Mouse (Mus musculus) midbrain, embryonic 10.5 days (tissue): ENCODE measurements around the gene Ddrgk1. TPM values are rescaled to one million over a fixed set of nuclear protein-coding genes. Genes with fewer than 3 reads are reported as not detected.
"Not testable (repeated sequence)": the region's sequence is repeated elsewhere in the genome, so short reads cannot be mapped to it uniquely, and the experiment has no call there.

Experiments
- DNase-seq: peaks from one replicate; pipeline ENCODE4 v3.0.0-alpha.2; 2017; ENCODE audit warnings: low spot score
- H3K27ac ChIP-seq: fragments of 300-500 bp; sonication (generic); replicated peaks from 2 replicates; pipeline ENCODE4 v1.5.1; 2016; ENCODE audit warnings: mild to moderate bottlenecking
- H3K27me3 ChIP-seq: fragments of 300-500 bp; sonication (generic); 2 replicates; pipeline ENCODE4 v1.6.1; 2016; ENCODE audit warnings: low read depth, mild to moderate bottlenecking; ENCODE audit not compliant: poor library complexity, severe bottlenecking
- H3K36me3 ChIP-seq: fragments of 300-500 bp; sonication (generic); 2 replicates; pipeline ENCODE4 v1.6.1; 2016; ENCODE audit warnings: mild to moderate bottlenecking, moderate library complexity
- H3K4me1 ChIP-seq: fragments of 300-500 bp; sonication (generic); 2 replicates; pipeline ENCODE4 v1.6.1; 2016
- H3K4me3 ChIP-seq: fragments of 300-500 bp; sonication (generic); 2 replicates; pipeline ENCODE4 v1.5.1; 2016; ENCODE audit warnings: mild to moderate bottlenecking, moderate library complexity
- H3K9me3 ChIP-seq: fragments of 300-500 bp; sonication (generic); replicated peaks from 2 replicates; pipeline ENCODE4 v1.6.1; 2016; ENCODE audit warnings: mild to moderate bottlenecking
- WGBS: fragments of 180-500 bp; shearing (Covaris S2); methylation state at CpG from one replicate; pipeline ENCODE4 v1.1.7; 2016; 5-methylcytosine and 5-hydroxymethylcytosine counted together
- polyA plus RNA-seq: library from polyadenylated mRNA; unstranded; fragments of >200 nt; fragmentation: Nextera tagmentation; extraction: Ambion mirVana; gene quantifications from 2 replicates; pipeline ENCODE4 v1.2.1, GENCODE M21; 2016

Ddrgk1 gene
- polyA plus RNA-seq, 1 experiment from 2014 or later, result 40.6 TPM

DNA sequence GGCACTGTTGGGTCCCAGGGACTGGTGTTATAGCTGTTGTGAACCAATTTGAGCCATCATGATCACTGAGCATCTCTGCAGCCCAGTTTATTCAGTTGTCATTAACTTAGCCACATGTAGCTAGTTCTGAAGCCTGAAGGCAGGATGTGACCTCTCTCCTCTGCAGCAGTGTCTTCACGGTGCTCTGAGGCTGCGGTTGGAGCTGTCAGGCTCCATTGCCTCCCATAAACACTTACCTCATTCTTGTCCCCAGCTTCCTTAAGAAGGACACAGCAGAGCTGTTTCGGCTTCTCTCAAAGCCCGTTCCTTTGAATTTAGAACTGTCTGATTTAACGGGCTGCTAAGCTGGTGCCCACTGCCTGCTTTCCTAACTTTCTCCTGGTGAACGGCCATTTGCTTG lies 15.4 kb upstream of the Ddrgk1 start:
- Histone ChIP-seq H3K27me3 (no peaks in the 10 kb centered on the region), H3K4me1 (no peaks in the 10 kb centered on the region), H3K9me3 (no peaks in the 10 kb centered on the region), H3K4me3 (no peak overlapping the region), H3K36me3 (peaks cover 100% of the 10 kb centered on the region), H3K27ac (no peak overlapping the region)
- 92% methylated on average over 6 of the region's 6 CpGs for WGBS
- no peak for DNase-seq

- Histone ChIP-seq H3K36me3 (peaks cover 100% of the 10 kb centered on the region), H3K27me3 (no peaks in the 10 kb centered on the region), H3K4me3 (no peak overlapping the region), H3K9me3 (no peaks in the 10 kb centered on the region), H3K27ac (no peak overlapping the region), H3K4me1 (no peaks in the 10 kb centered on the region)
- DNase-seq, result no peak
- WGBS, result 94% methylated on average over 12 of the region's 12 CpGs
These were observed 14.7 kb upstream of the Ddrgk1 start for GRCm38 (mm10) chr2:130679154-130679553.

DNA sequence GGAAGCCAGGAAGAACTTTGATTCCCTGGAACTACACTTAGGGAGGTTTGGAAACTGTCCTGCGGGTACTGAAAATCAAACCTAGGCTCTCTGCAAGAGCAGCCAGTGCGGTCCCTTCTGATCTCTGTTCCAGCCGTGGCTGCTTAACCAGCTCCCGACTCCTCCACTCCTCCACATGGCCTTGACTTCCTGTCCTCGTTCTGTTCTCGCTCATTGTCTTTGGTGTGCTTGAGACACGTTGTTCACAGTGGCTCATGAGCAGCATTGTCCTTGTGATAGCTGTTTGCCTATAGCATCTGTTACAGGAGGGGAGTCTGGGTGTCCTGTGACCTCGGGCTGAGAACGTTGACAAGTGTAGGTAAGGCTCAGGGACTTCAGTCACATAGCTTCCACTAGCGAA lies 12.8 kb upstream of the Ddrgk1 start:
- Histone ChIP-seq H3K36me3 (peaks cover 98% of the 10 kb centered on the region), H3K27me3 (no peaks in the 10 kb centered on the region), H3K27ac (no peak overlapping the region), H3K4me1 (no peaks in the 10 kb centered on the region), H3K9me3 (no peaks in the 10 kb centered on the region), H3K4me3 (no peak overlapping the region)
- WGBS, result 93% methylated on average over 10 of the region's 10 CpGs
- no peak for DNase-seq

- peak within 1 kb of the TSS; percentile 80 for H3K4me3 ChIP-seq
- H3K27me3 ChIP-seq, result no peaks in the 10 kb centered on the region
- peak within 1 kb of the TSS; percentile 87 for H3K27ac ChIP-seq
- no peaks in the 10 kb centered on the region for H3K9me3 ChIP-seq
- DNase-seq, result peak; percentile 92
- WGBS, result under 1% methylated on average over 31 of the region's 31 CpGs
- H3K36me3 ChIP-seq, result peaks cover 27% of the 10 kb centered on the region
- peaks cover 46% of the 10 kb centered on the region for H3K4me1 ChIP-seq
These were observed 3.1 kb upstream of the Ddrgk1 start, which contains the start of gene Itpa for GRCm38 (mm10) chr2:130667559-130667958. TSS of gene Itpa (plus strand) at chr2:130667610.

DNA sequence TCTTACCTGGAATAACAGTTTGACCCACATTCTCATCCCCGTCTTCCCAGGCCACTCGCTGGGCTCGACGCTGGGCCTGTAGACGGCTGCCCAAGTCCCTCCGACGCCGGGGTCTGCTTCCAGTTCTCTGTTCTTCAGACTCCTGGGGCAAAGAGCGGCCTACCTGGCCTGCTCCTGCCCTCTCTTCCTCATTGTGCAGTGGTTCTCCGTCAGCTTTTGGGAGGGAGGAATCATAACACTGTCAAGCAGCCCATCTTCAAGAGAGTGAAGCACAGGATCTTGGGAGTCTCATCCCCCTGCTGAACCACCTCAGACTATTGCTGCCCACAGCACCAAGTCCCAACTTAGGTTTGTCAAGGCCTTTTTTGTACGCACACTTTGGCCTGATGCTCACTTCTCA lies 1.1 kb downstream of the Ddrgk1 start:
- peaks cover 36% of the 10 kb centered on the region for H3K4me1 ChIP-seq
- no peaks in the 10 kb centered on the region for H3K27me3 ChIP-seq
- peaks cover 45% of the 10 kb centered on the region for H3K36me3 ChIP-seq
- DNase-seq, result no peak
- H3K9me3 ChIP-seq, result no peaks in the 10 kb centered on the region
- WGBS, result 90% methylated on average over 11 of the region's 11 CpGs
- peak overlapping the region; percentile 71 for H3K4me3 ChIP-seq
- H3K27ac ChIP-seq, result peak overlapping the region; percentile 98

DNA sequence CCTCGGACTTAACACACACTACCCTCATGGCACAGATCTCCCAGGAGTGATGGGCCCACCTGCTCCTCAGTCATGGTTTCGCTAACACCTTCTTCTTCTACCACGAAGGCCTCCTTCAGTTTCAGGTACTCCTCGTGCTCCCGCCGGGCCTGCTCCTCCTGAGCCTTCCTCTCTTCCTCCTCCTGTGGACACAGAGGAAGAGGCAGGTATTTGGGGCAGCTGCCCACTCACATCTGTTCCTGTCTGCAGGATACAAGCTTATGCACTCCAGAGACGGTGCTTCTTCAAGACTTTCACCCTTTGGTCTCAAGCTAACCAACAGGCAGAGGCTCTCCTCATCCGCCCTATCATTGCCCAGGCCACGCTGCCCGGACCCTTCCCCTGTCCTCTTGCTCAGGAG lies 5.9 kb downstream of the Ddrgk1 start:
- no peak overlapping the region for H3K27ac ChIP-seq
- H3K9me3 ChIP-seq, result no peaks in the 10 kb centered on the region
- WGBS, result 97% methylated on average over 10 of the region's 10 CpGs
- DNase-seq, result no peak
- H3K27me3 ChIP-seq, result no peaks in the 10 kb centered on the region
- H3K4me1 ChIP-seq, result peaks cover 15% of the 10 kb centered on the region
- no peak overlapping the region for H3K4me3 ChIP-seq
- H3K36me3 ChIP-seq, result peaks cover 93% of the 10 kb centered on the region

GRCm38 (mm10) chr2:130657541-130657940 lies 6.9 kb downstream of the Ddrgk1 start:
- Histone ChIP-seq H3K36me3 (peaks cover 100% of the 10 kb centered on the region), H3K27ac (no peak overlapping the region)

DNA sequence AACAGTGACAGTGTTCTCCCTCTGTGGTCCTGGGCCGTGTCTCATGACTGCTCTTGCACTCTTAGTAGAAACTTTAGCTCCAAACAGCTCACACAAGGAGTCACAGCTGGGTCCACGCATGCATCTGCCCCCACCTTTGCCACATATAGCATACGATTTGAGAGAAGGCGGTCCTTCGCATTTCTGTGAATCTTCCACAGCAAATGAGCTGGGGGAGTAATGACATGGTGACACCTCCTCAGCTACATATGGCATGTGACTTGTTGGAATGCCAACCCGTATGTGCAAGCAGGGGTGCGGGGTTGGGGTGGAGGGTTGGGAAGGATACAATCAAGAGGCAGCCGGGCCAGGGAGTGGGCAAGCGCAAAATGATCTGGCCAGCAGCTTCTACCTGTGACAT lies 7.9 kb downstream of the Ddrgk1 start:
- no peak for DNase-seq
- H3K27me3 ChIP-seq, result no peaks in the 10 kb centered on the region
- H3K4me3 ChIP-seq, result no peak overlapping the region
- H3K9me3 ChIP-seq, result no peaks in the 10 kb centered on the region
- 96% methylated on average over 9 of the region's 9 CpGs for WGBS
- peaks cover 95% of the 10 kb centered on the region for H3K36me3 ChIP-seq
- no peak overlapping the region for H3K27ac ChIP-seq
- H3K4me1 ChIP-seq, result no peaks in the 10 kb centered on the region

More at GRCm38 (mm10) chr2:130657541-130657940, 6.9 kb downstream of the Ddrgk1 start:
- Histone ChIP-seq H3K9me3 (no peaks in the 10 kb centered on the region), H3K27me3 (no peaks in the 10 kb centered on the region), H3K4me1 (peaks cover 5% of the 10 kb centered on the region), H3K4me3 (no peak overlapping the region)
- 85% methylated on average over 6 of the region's 6 CpGs for WGBS
- DNase-seq, result no peak

DNA sequence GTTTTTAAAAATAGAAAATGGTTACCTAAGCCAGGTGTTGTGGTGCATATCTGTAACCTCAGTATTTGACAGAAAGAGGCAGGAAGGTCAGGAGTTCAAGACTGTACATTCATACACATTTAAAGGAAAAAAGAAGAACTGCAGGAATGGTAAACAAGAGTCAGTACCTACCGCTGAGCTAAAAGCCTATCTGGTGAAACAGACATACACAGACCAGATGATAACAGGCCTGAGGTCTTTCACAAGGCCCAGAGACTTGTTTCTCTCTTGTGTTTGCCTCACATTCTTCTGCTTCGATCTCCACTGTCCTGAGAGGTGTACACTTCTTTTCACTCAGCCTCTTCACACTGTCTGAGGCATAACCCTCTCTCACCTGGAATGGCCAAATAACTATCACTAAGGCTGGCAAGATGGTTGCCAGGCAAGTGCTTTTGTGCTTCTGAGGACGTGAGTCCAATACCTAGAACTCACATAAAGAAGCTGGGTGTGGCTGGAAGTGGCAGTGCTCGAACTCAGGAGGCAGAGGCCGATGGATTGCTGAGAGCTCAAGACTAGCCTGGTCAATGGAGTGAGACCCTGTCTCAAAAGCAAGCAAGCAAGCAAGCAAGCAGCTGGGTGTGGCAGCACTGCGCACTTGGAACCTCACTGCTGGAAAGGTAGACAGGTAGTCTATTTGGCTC lies 8.7 kb downstream of the Ddrgk1 start:
- 93% methylated on average over 6 of the region's 6 CpGs for WGBS
- Histone ChIP-seq H3K4me3 (no peak overlapping the region), H3K9me3 (no peaks in the 10 kb centered on the region), H3K4me1 (no peaks in the 10 kb centered on the region), H3K27ac (no peak overlapping the region), H3K36me3 (peaks cover 89% of the 10 kb centered on the region), H3K27me3 (no peaks in the 10 kb centered on the region)
- no peak for DNase-seq

GRCm38 (mm10) chr2:130653760-130654159 lies 10.7 kb downstream of the Ddrgk1 start:
- Histone ChIP-seq H3K4me3 (no peak overlapping the region), H3K27me3 (no peaks in the 10 kb centered on the region), H3K27ac (no peak overlapping the region), H3K9me3 (no peaks in the 10 kb centered on the region), H3K4me1 (no peaks in the 10 kb centered on the region), H3K36me3 (peaks cover 84% of the 10 kb centered on the region)
- DNase-seq, result no peak
- WGBS, result 87% methylated on average over 1 of the region's 1 CpGs

DNA sequence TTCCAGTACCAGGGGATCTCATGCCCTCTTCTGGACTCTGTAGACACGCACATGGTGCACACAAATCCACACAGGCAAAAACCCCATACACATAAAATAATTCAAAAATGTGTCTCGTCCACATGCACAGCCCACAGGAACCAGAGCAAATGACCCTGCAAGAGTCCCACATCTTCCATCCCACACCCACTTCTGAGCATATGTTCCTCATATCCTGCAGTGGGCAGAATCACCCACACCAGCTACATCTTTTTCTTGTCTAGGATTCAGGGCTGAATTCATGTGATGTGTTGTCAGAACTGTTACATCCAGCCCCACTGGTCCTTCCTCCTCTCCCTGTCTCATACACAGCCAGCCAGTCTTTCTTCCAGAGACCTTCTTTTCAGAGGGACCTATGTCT lies 11.2 kb downstream of the Ddrgk1 start:
- peaks cover 80% of the 10 kb centered on the region for H3K36me3 ChIP-seq
- no peaks in the 10 kb centered on the region for H3K4me1 ChIP-seq
- H3K9me3 ChIP-seq, result no peaks in the 10 kb centered on the region
- H3K27me3 ChIP-seq, result no peaks in the 10 kb centered on the region
- no peak overlapping the region for H3K27ac ChIP-seq
- 95% methylated on average over 2 of the region's 2 CpGs for WGBS
- DNase-seq, result no peak
- H3K4me3 ChIP-seq, result no peak overlapping the region

DNA sequence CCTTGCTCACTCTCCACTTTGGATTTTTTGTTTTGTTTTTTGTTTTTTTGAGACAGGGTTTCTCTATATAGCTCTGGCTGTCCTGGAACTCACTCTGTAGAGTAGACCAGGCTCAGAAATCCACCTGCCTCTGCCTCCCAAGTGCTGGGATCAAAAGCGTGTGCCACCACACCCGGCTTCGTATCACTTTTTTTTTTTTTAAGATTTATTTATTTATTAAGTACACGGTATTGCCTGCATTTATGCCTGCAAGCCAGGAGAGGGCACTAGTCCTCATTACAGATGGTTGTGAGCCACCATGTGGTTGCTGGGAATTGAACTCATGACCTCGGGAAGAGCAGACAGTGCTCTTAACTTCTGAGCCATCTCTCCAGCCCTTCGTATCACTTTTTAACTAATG lies 15.4 kb downstream of the Ddrgk1 start:
- peaks cover 37% of the 10 kb centered on the region for H3K36me3 ChIP-seq
- H3K4me1 ChIP-seq, DNase-seq, H3K27me3 ChIP-seq, H3K9me3 ChIP-seq, H3K4me3 ChIP-seq, H3K27ac ChIP-seq: not testable (repeated sequence)
- 85% methylated on average over 6 of the region's 6 CpGs for WGBS

DNA sequence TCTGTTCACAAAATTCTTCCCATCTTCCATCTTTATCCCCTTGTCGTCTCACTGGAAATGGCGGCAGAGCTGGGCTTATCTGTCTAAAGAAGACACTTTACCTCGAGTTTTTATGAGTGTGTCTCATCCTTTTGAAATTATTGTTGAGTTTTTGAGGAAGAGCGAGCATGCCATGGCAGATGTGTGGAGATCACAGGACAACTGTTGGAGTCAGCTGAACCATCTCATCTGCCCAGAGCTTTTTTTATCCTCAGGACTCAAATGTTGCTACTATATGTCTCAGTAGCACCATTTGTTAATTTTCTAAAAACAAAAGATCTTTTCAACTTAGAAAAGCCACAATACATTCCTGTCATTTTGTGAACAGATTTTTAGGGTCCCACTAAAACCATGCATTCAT lies 19.3 kb downstream of the Ddrgk1 start:
- H3K36me3 ChIP-seq, result peaks cover 9% of the 10 kb centered on the region
- 82% methylated on average over 4 of the region's 4 CpGs for WGBS
- no peak for DNase-seq
- H3K4me1 ChIP-seq, result peaks cover 20% of the 10 kb centered on the region
- no peaks in the 10 kb centered on the region for H3K9me3 ChIP-seq
- H3K27me3 ChIP-seq, result peaks cover 20% of the 10 kb centered on the region
- no peak overlapping the region for H3K27ac ChIP-seq
- H3K4me3 ChIP-seq, result no peak overlapping the region
